In genomic region chr5:134409606-134410306, GRCm38 (mm10) we compare ENCODE assay signal across 14 mouse cellular contexts. TPM values are rescaled to one million over a fixed set of nuclear protein-coding genes. Genes with fewer than 3 reads are reported as not detected.
DNase-seq lines count a peak whose midpoint lies in the region; ATAC-seq and TF ChIP-seq lines count a peak whose summit lies in the region.
"Had no signal": no experiment of that assay in that cellular context is flagged by ENCODE, and none has a peak within 500 bp of the region (broad histone marks: within the 10 kb centered on the region; RNA-seq: fewer than 3 reads in every experiment).

No protein-coding gene starts in this region.

- TF ChIP-seq CTCF in left cerebral cortex, adult 2 months (IDR thresholded peaks at IDR 0.05), result no peak

- ATAC-seq in embryonic facial prominence, embryonic 11.5 days (replicated peaks; ENCODE audit: insufficient number of reproducible peaks, low FRiP score, low TSS enrichment, low read depth), result peak; percentile 64
- peak; percentile 47; the same call in 1 of the 2 replicates for ATAC-seq in limb, embryonic 11.5 days (ENCODE audit: insufficient number of reproducible peaks, low FRiP score, low TSS enrichment, low read depth)
- ATAC-seq in intestine, embryonic 16.5 days, result peak; percentile 82
- peak; percentile 76 for ATAC-seq in megakaryocyte-erythroid progenitor cell, adult 5-6 weeks (replicated peaks; ENCODE audit: low FRiP score, low TSS enrichment, poor library complexity, severe bottlenecking)
- no peak for ATAC-seq in forebrain, embryonic 14.5 days

- no peak overlapping the region for H3K9ac ChIP-seq in embryonic facial prominence, embryonic 11.5 days (replicated peaks; ENCODE audit: low read length)
- no peak overlapping the region for H3K9ac ChIP-seq in limb, embryonic 11.5 days (ENCODE audit: low read length)
- no peak overlapping the region for H3K9ac ChIP-seq in intestine, embryonic 16.5 days (ENCODE audit: low read depth, low read length)
- H3K9ac ChIP-seq in forebrain, embryonic 14.5 days (ENCODE audit: low read length), result no peak overlapping the region
- H3K9ac ChIP-seq: midbrain, embryonic 12.5 days had no signal

- H3K4me1 ChIP-seq in embryonic facial prominence, embryonic 11.5 days (ENCODE audit: control insufficient read depth, insufficient read depth, low read length), result no peaks in the 10 kb centered on the region
- H3K4me1 ChIP-seq in embryonic facial prominence, embryonic 10.5 days, result no peaks in the 10 kb centered on the region
- H3K4me1 ChIP-seq in limb, embryonic 11.5 days (ENCODE audit: control insufficient read depth, insufficient read depth, low read length), result no peaks in the 10 kb centered on the region
- no peaks in the 10 kb centered on the region for H3K4me1 ChIP-seq in limb, embryonic 10.5 days
- 0 out of 2 replicates have a peak, but pooled peaks cover 6% of the 10 kb centered on the region for H3K4me1 ChIP-seq in intestine, embryonic 16.5 days (ENCODE audit: control insufficient read depth, insufficient read depth, low read length)
- H3K4me1 ChIP-seq in forebrain, embryonic 14.5 days (ENCODE audit: control insufficient read depth, insufficient read depth, low read length), result no peaks in the 10 kb centered on the region
- H3K4me1 ChIP-seq: midbrain, embryonic 12.5 days had no signal

- 90% methylated on average over 6 of the region's 6 CpGs for WGBS in embryonic facial prominence, embryonic 11.5 days
- WGBS in embryonic facial prominence, embryonic 10.5 days, result 95% methylated on average over 6 of the region's 6 CpGs
- WGBS in limb, embryonic 11.5 days, result 97% methylated on average over 6 of the region's 6 CpGs
- 95% methylated on average over 6 of the region's 6 CpGs for WGBS in limb, embryonic 10.5 days
- WGBS in intestine, embryonic 16.5 days, result 89% methylated on average over 6 of the region's 6 CpGs
- WGBS in forebrain, embryonic 14.5 days, result 95% methylated on average over 6 of the region's 6 CpGs

- no peak overlapping the region for H3K4me3 ChIP-seq in embryonic facial prominence, embryonic 11.5 days (ENCODE audit: low read depth, low read length)
- no peak overlapping the region for H3K4me3 ChIP-seq in embryonic facial prominence, embryonic 10.5 days
- no peak overlapping the region for H3K4me3 ChIP-seq in limb, embryonic 11.5 days (ENCODE audit: low read depth, low read length)
- H3K4me3 ChIP-seq in limb, embryonic 10.5 days, result no peak overlapping the region
- H3K4me3 ChIP-seq in intestine, embryonic 16.5 days (ENCODE audit: low read length), result no peak overlapping the region
- H3K4me3 ChIP-seq in forebrain, embryonic 14.5 days (ENCODE audit: low read depth, low read length), result no peak overlapping the region
- no peak overlapping the region for H3K4me3 ChIP-seq in left cerebral cortex, adult 2 months
- H3K4me3 ChIP-seq: midbrain, embryonic 12.5 days had no signal

- H3K27ac ChIP-seq in embryonic facial prominence, embryonic 11.5 days (replicated peaks; ENCODE audit: low read depth, low read length), result no peak overlapping the region
- H3K27ac ChIP-seq in embryonic facial prominence, embryonic 10.5 days (replicated peaks), result no peak overlapping the region
- H3K27ac ChIP-seq in limb, embryonic 11.5 days (replicated peaks; ENCODE audit: low read depth, low read length), result no peak overlapping the region
- H3K27ac ChIP-seq in limb, embryonic 10.5 days, result no peak overlapping the region
- H3K27ac ChIP-seq in intestine, embryonic 16.5 days (ENCODE audit: low read length), result no peak overlapping the region
- no peak overlapping the region for H3K27ac ChIP-seq in forebrain, embryonic 14.5 days (ENCODE audit: low read depth, low read length)
- no peak overlapping the region for H3K27ac ChIP-seq in left cerebral cortex, adult 2 months
- H3K27ac ChIP-seq: midbrain, embryonic 12.5 days had no signal

- intact Hi-C loops in left cerebral cortex, adult 2 months (cut with DNase I), result no loop called here

- H3K36me3 ChIP-seq in embryonic facial prominence, embryonic 11.5 days (replicated peaks; ENCODE audit: control insufficient read depth, insufficient read depth, low read depth, low read length), result peaks cover 45% of the 10 kb centered on the region
- H3K36me3 ChIP-seq in embryonic facial prominence, embryonic 10.5 days (replicated peaks), result peaks cover 13% of the 10 kb centered on the region
- peaks cover 46% of the 10 kb centered on the region for H3K36me3 ChIP-seq in limb, embryonic 11.5 days (ENCODE audit: control insufficient read depth, insufficient read depth, low read length)
- peaks cover 98% of the 10 kb centered on the region for H3K36me3 ChIP-seq in limb, embryonic 10.5 days
- H3K36me3 ChIP-seq in intestine, embryonic 16.5 days (ENCODE audit: control insufficient read depth, insufficient read depth, low read length), result peaks cover 52% of the 10 kb centered on the region
- H3K36me3 ChIP-seq in forebrain, embryonic 14.5 days (ENCODE audit: control insufficient read depth, insufficient read depth, low read length), result peaks cover 89% of the 10 kb centered on the region

- H3K9me3 ChIP-seq in embryonic facial prominence, embryonic 11.5 days (replicated peaks; ENCODE audit: control insufficient read depth, low read length), result no peaks in the 10 kb centered on the region
- no peaks in the 10 kb centered on the region for H3K9me3 ChIP-seq in embryonic facial prominence, embryonic 10.5 days
- H3K9me3 ChIP-seq in limb, embryonic 11.5 days (ENCODE audit: control insufficient read depth, low read length), result no peaks in the 10 kb centered on the region
- no peaks in the 10 kb centered on the region for H3K9me3 ChIP-seq in limb, embryonic 10.5 days (replicated peaks)
- no peaks in the 10 kb centered on the region for H3K9me3 ChIP-seq in intestine, embryonic 16.5 days (ENCODE audit: control insufficient read depth, low read length)
- no peaks in the 10 kb centered on the region for H3K9me3 ChIP-seq in forebrain, embryonic 14.5 days (replicated peaks; ENCODE audit: control insufficient read depth, low read length)
- H3K9me3 ChIP-seq: midbrain, embryonic 12.5 days had no signal

- H3K27me3 ChIP-seq in embryonic facial prominence, embryonic 11.5 days (ENCODE audit: control insufficient read depth, insufficient read depth, low read length), result no peaks in the 10 kb centered on the region
- no peaks in the 10 kb centered on the region for H3K27me3 ChIP-seq in embryonic facial prominence, embryonic 10.5 days (replicated peaks; ENCODE audit: low read depth, poor library complexity, severe bottlenecking)
- H3K27me3 ChIP-seq in limb, embryonic 11.5 days (ENCODE audit: control insufficient read depth, insufficient read depth, low read length), result no peaks in the 10 kb centered on the region
- no peaks in the 10 kb centered on the region for H3K27me3 ChIP-seq in limb, embryonic 10.5 days (ENCODE audit: low read depth, poor library complexity, severe bottlenecking)
- H3K27me3 ChIP-seq in intestine, embryonic 16.5 days (replicated peaks; ENCODE audit: control insufficient read depth, insufficient read depth, low read length), result no peaks in the 10 kb centered on the region
- H3K27me3 ChIP-seq in forebrain, embryonic 14.5 days (replicated peaks; ENCODE audit: control insufficient read depth, insufficient read depth, low read length), result no peaks in the 10 kb centered on the region
- H3K27me3 ChIP-seq: midbrain, embryonic 12.5 days had no signal

- no peak for DNase-seq in embryonic facial prominence, embryonic 11.5 days (ENCODE audit: low spot score)
- no peak for DNase-seq in embryonic facial prominence, embryonic 10.5 days (ENCODE audit: low spot score)
- no peak for DNase-seq in limb, embryonic 11.5 days (ENCODE audit: low spot score)
- no peak for DNase-seq in limb, embryonic 10.5 days (ENCODE audit: low spot score)
- DNase-seq in forebrain, embryonic 14.5 days (ENCODE audit: low spot score), result no peak
- no peak for DNase-seq in left cerebral cortex, adult 2 months (ENCODE audit: extremely low spot score in 1 of 2, low spot score in 2 of 2)
- DNase-seq: adrenal gland, adult 8-10 months; embryo, embryonic 11 days; kidney, postnatal 10 days; right cerebral cortex, postnatal 4 days had no signal

- no peak overlapping the region for H3K4me2 ChIP-seq in embryonic facial prominence, embryonic 11.5 days (ENCODE audit: low read depth, low read length)
- no peak overlapping the region for H3K4me2 ChIP-seq in limb, embryonic 11.5 days (ENCODE audit: low read depth, severe bottlenecking)
- no peak overlapping the region for H3K4me2 ChIP-seq in intestine, embryonic 16.5 days (ENCODE audit: low read depth, low read length)
- H3K4me2 ChIP-seq in forebrain, embryonic 14.5 days (ENCODE audit: low read length), result no peak overlapping the region
- H3K4me2 ChIP-seq: midbrain, embryonic 12.5 days had no signal

RNA-seq across cellular contexts. Expression of gene Gtf2ird1, which starts 46.8 kb away (rescaled TPM):
- 99.8 and 104 TPM in 2 replicates for polyA plus RNA-seq in embryonic facial prominence, embryonic 11.5 days (2014; fragmentation: Nextera tagmentation; extraction: Ambion mirVana)
- polyA plus RNA-seq in embryonic facial prominence, embryonic 10.5 days (2016; fragmentation: Nextera tagmentation; extraction: Ambion mirVana), result 114 and 122 TPM in 2 replicates
- 126 and 135 TPM in 2 replicates for polyA plus RNA-seq in limb, embryonic 11.5 days (2014; fragmentation: Nextera tagmentation; extraction: Ambion mirVana)
- 131 and 153 TPM in 2 replicates for polyA plus RNA-seq in limb, embryonic 10.5 days (2016; fragmentation: Nextera tagmentation; extraction: Ambion mirVana)
- polyA plus RNA-seq in intestine, embryonic 16.5 days (2015; fragmentation: Nextera tagmentation; extraction: Ambion mirVana), result 66.5 and 66.6 TPM in 2 replicates
- 17.7 and 23.1 TPM in 2 replicates for total RNA-seq in megakaryocyte-erythroid progenitor cell, adult 5-6 weeks (2014; fragmentation: Nextera tagmentation)
- 5.5 and 11.8 TPM in 2 replicates for total RNA-seq in megakaryocyte-erythroid progenitor cell, adult 5-6 weeks (2017)
- polyA plus RNA-seq in forebrain, embryonic 14.5 days (2014; fragmentation: Nextera tagmentation; extraction: Ambion mirVana), result 50.9 and 60.7 TPM in 2 replicates
- total RNA-seq in left cerebral cortex, adult 2 months (2021), result 10 to 100 TPM; 46.9 to 47.0 TPM
- total RNA-seq: neutrophil, adult 5-6 weeks had no signal
